24 mouse cellular contexts compared by ENCODE assay signal in the genomic region with DNA sequence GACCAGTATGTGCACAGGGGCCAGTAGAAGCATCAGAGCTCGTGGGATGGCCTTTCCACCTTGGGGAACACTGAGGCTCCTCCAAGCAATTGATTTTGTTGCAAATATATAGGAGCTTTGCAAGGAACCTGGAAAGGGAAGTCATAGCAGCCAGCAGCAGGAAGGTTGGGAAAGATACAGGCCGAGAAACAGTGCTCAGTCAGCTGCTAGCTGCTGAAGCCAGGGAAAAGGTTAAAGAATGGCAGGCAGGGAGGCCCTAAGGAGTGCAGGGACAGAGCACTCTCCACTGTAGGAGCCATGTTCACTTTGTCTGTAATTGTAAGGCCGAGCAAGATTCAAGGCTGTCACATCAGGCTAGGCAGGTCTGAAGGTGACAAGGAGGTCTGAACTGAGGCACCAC. TPM values are rescaled to one million over a fixed set of nuclear protein-coding genes. Genes with fewer than 3 reads are reported as not detected.
DNase-seq lines count a peak whose midpoint lies in the region; ATAC-seq and TF ChIP-seq lines count a peak whose summit lies in the region.
"Had no signal": no experiment of that assay in that cellular context is flagged by ENCODE, and none has a peak within 500 bp of the region (broad histone marks: within the 10 kb centered on the region; RNA-seq: fewer than 3 reads in every experiment).

No protein-coding gene starts in this region.

- no peak for ATAC-seq in limb, embryonic 13.5 days (ENCODE audit: low FRiP score, low read depth)
- no peak for ATAC-seq in stomach, postnatal 0 days (ENCODE audit: low FRiP score, low TSS enrichment)
- ATAC-seq: forebrain, embryonic 15.5 days had no signal

- H3K9me3 ChIP-seq in limb, embryonic 13.5 days, result no peaks in the 10 kb centered on the region
- no peaks in the 10 kb centered on the region for H3K9me3 ChIP-seq in stomach, postnatal 0 days (ENCODE audit: control insufficient read depth, low read length)
- H3K9me3 ChIP-seq: embryonic facial prominence, embryonic 12.5 days; forebrain, embryonic 15.5 days; heart, embryonic 15.5 days; hindbrain, embryonic 10.5 days; limb, embryonic 15.5 days had no signal

- TF ChIP-seq CTCF in left cerebral cortex, adult 2 months (IDR thresholded peaks at IDR 0.05), result no peak
- no peak for TF ChIP-seq CTCF in stomach, postnatal 0 days (IDR thresholded peaks at IDR 0.05; ENCODE audit: low read depth)

- no peaks in the 10 kb centered on the region for H3K27me3 ChIP-seq in limb, embryonic 13.5 days
- no peaks in the 10 kb centered on the region for H3K27me3 ChIP-seq in stomach, postnatal 0 days (ENCODE audit: control insufficient read depth, insufficient read depth, low read length)
- H3K27me3 ChIP-seq: CH12.LX; embryonic facial prominence, embryonic 12.5 days; forebrain, embryonic 15.5 days; heart, embryonic 15.5 days; limb, embryonic 15.5 days had no signal

- H3K9ac ChIP-seq in limb, embryonic 13.5 days, result peak overlapping the region; percentile 26; the same call in 1 of the 2 replicates
- no peak overlapping the region for H3K9ac ChIP-seq in stomach, postnatal 0 days (ENCODE audit: low read length)
- H3K9ac ChIP-seq: embryonic facial prominence, embryonic 12.5 days; forebrain, embryonic 15.5 days; heart, embryonic 15.5 days; limb, embryonic 15.5 days had no signal

- DNase-seq in heart, adult 11 months, result peak; percentile 70
- DNase-seq in heart, postnatal 25 days (ENCODE audit: low spot score), result no peak
- no peak for DNase-seq in left cerebral cortex, adult 2 months (ENCODE audit: extremely low spot score in 1 of 2, low spot score in 2 of 2)
- no peak for DNase-seq in left cerebral cortex, adult 8-10 months (ENCODE audit: low spot score in 2 of 2)
- peak; percentile 65 for DNase-seq in adipocyte (ENCODE audit: low spot score)
- DNase-seq in stomach, postnatal 0 days (ENCODE audit: low spot score), result no peak
- DNase-seq: adrenal gland, postnatal 36 days; kidney, adult 8-10 months; kidney, postnatal 25 days; midbrain, embryonic 14.5 days; right cerebral cortex, postnatal 14 days; spleen, adult 18-20 months; thymus, adult 18-20 months; thymus, postnatal 4 days had no signal

- no peak overlapping the region for H3K4me3 ChIP-seq in left cerebral cortex, adult 2 months
- H3K4me3 ChIP-seq in limb, embryonic 13.5 days, result no peak overlapping the region
- no peak overlapping the region for H3K4me3 ChIP-seq in stomach, postnatal 0 days (ENCODE audit: low read depth, low read length)
- H3K4me3 ChIP-seq: embryonic facial prominence, embryonic 12.5 days; erythroblast, embryonic 14.5 days; forebrain, embryonic 15.5 days; heart, embryonic 15.5 days; hindbrain, embryonic 10.5 days; limb, embryonic 15.5 days; myocyte had no signal

- peak overlapping the region; percentile 89 for H3K27ac ChIP-seq in left cerebral cortex, adult 2 months
- no peak overlapping the region for H3K27ac ChIP-seq in limb, embryonic 13.5 days
- H3K27ac ChIP-seq in stomach, postnatal 0 days (replicated peaks), result no peak overlapping the region
- H3K27ac ChIP-seq: embryonic facial prominence, embryonic 12.5 days; forebrain, embryonic 15.5 days; heart, embryonic 15.5 days; hindbrain, embryonic 10.5 days; limb, embryonic 15.5 days; macrophage had no signal

- intact Hi-C loops in heart, postnatal 25 days (cut with DNase I), result no loop called here
- intact Hi-C loops in left cerebral cortex, adult 2 months (cut with DNase I), result no loop called here

- H3K4me1 ChIP-seq in limb, embryonic 13.5 days, result no peaks in the 10 kb centered on the region
- no peaks in the 10 kb centered on the region for H3K4me1 ChIP-seq in stomach, postnatal 0 days (replicated peaks; ENCODE audit: control insufficient read depth, insufficient read depth)
- H3K4me1 ChIP-seq: embryonic facial prominence, embryonic 12.5 days; forebrain, embryonic 15.5 days; hindbrain, embryonic 10.5 days; limb, embryonic 15.5 days had no signal

- H3K36me3 ChIP-seq in limb, embryonic 13.5 days, result peaks cover 85% of the 10 kb centered on the region
- H3K36me3 ChIP-seq in stomach, postnatal 0 days (ENCODE audit: control insufficient read depth, insufficient read depth, low read length), result peaks cover 28% of the 10 kb centered on the region

- 83% methylated on average over 3 of the region's 3 CpGs for WGBS in limb, embryonic 13.5 days
- WGBS in stomach, postnatal 0 days, result 79% methylated on average over 3 of the region's 3 CpGs

- TF ChIP-seq EP300 in stomach, postnatal 0 days (optimal IDR thresholded peaks at IDR 0.05), result no peak

- H3K4me2 ChIP-seq in limb, embryonic 13.5 days (replicated peaks), result no peak overlapping the region
- no peak overlapping the region for H3K4me2 ChIP-seq in stomach, postnatal 0 days (replicated peaks; ENCODE audit: low read depth)
- H3K4me2 ChIP-seq: embryonic facial prominence, embryonic 12.5 days; forebrain, embryonic 15.5 days; heart, embryonic 15.5 days; limb, embryonic 15.5 days had no signal

RNA-seq across cellular contexts. Expression of a gene that starts 8.5 kb away (rescaled TPM):
- 10 to 100 TPM; 38.2 to 45.3 TPM for total RNA-seq in heart, postnatal 25 days (2021)
- total RNA-seq in left cerebral cortex, adult 2 months (2021), result 10 to 100 TPM; 76.2 to 79.7 TPM
- total RNA-seq in left cerebral cortex, adult 8-10 months (2022), result 10 to 100 TPM; 69.3 to 77.7 (median 73.6) TPM
- polyA plus RNA-seq in limb, embryonic 13.5 days (2015; fragmentation: Nextera tagmentation; extraction: Ambion mirVana), result 48.9 and 50.3 TPM in 2 replicates
- 9.6 and 10.2 TPM in 2 replicates for polyA plus RNA-seq in stomach, postnatal 0 days (2015; fragmentation: Nextera tagmentation; extraction: Ambion mirVana)

RNA-seq across cellular contexts. Expression of a gene that starts 10.4 kb away (rescaled TPM):
- 10 to 100 TPM; 35.1 to 35.2 TPM for total RNA-seq in heart, postnatal 25 days (2021)
- 10 to 100 TPM; 50.6 to 54.6 TPM for total RNA-seq in left cerebral cortex, adult 2 months (2021)
- total RNA-seq in left cerebral cortex, adult 8-10 months (2022), result 10 to 100 TPM; 51.9 to 65.5 (median 57.1) TPM
- polyA plus RNA-seq in limb, embryonic 13.5 days (2015; fragmentation: Nextera tagmentation; extraction: Ambion mirVana), result 47.3 and 50.0 TPM in 2 replicates
- polyA plus RNA-seq in stomach, postnatal 0 days (2015; fragmentation: Nextera tagmentation; extraction: Ambion mirVana), result 46.4 and 50.4 TPM in 2 replicates

RNA-seq across cellular contexts. Expression of a gene that starts 29.1 kb away (rescaled TPM):
- 10 to 100 TPM; 11.2 to 14.6 TPM for total RNA-seq in heart, postnatal 25 days (2021)
- total RNA-seq in left cerebral cortex, adult 2 months (2021), result 10 to 100 TPM; 26.1 to 27.0 TPM
- 10 to 100 TPM; 22.9 to 28.7 (median 27.5) TPM for total RNA-seq in left cerebral cortex, adult 8-10 months (2022)
- polyA plus RNA-seq in limb, embryonic 13.5 days (2015; fragmentation: Nextera tagmentation; extraction: Ambion mirVana), result 29.0 and 32.5 TPM in 2 replicates
- polyA plus RNA-seq in stomach, postnatal 0 days (2015; fragmentation: Nextera tagmentation; extraction: Ambion mirVana), result 9.9 and 11.6 TPM in 2 replicates

Comparison
In these comparisons a context has a peak if more than half of its experiments do, and no peak if none do; other contexts are left out.
1. DNase-seq: peak in heart, adult 11 months (single experiment) and adipocyte (single experiment); none in heart, postnatal 25 days (single experiment), left cerebral cortex, adult 2 months (0 of 2), left cerebral cortex, adult 8-10 months (0 of 2) and stomach, postnatal 0 days (single experiment).